Mouse (Mus musculus) kidney, adult 2 months (tissue): ENCODE data around the gene Spsb1.

Experiments used
- CTCF ChIP-seq: fragments of 200-500 bp; conservative IDR thresholded peaks from 2 replicates; pipeline ENCODE4 v1.5.1; 2011; ENCODE audit warnings: low read depth, mild to moderate bottlenecking, control low read depth, low read length, moderate library complexity, mixed read lengths; ENCODE audit not compliant: insufficient read depth, insufficient read length
- POLR2A ChIP-seq: fragments of 200-500 bp; IDR thresholded peaks from one replicate; pipeline ENCODE4 v1.6.1; 2011; ENCODE audit warnings: low read depth, low read length, control low read depth

- TF ChIP-seq CTCF (no peak), POLR2A (no peak)
These were observed 47.2 kb downstream of the Spsb1 start for GRCm38 (mm10) chr4:149907656-149908055.
